Mouse (Mus musculus): ENCODE measurements around the gene Exoc3l4.
A peak's percentile ranks its signal among the peaks of the same experiment; 100 is the strongest.

Gene Exoc3l4

GRCm38 (mm10) chr12:111434164-111434744 lies 17.4 kb downstream of the Exoc3l4 start:
- DNase-seq (ENCODE audit: low read depth, low spot score): peak; percentile 42

GRCm38 (mm10) chr12:111434745-111435327 lies 18.0 kb downstream of the Exoc3l4 start:
- DNase-seq (ENCODE audit: low read depth, low spot score): no peak

GRCm38 (mm10) chr12:111436170-111436569 lies 19.4 kb downstream of the Exoc3l4 start:
- no peak for DNase-seq (ENCODE audit: low read depth, low spot score)

- no peak for DNase-seq (ENCODE audit: low read depth, low spot score)
These were observed 19.8 kb downstream of the Exoc3l4 start for GRCm38 (mm10) chr12:111436640-111437039.

GRCm38 (mm10) chr12:111437222-111437900 lies 20.5 kb downstream of the Exoc3l4 start:
- DNase-seq (ENCODE audit: low read depth, low spot score): no peak

- DNase-seq (ENCODE audit: low read depth, low spot score): no peak
These were observed 22.0 kb downstream of the Exoc3l4 start for GRCm38 (mm10) chr12:111438850-111439249.

- DNase-seq (ENCODE audit: low read depth, low spot score): no peak
These were observed 24.0 kb downstream of the Exoc3l4 start for GRCm38 (mm10) chr12:111440701-111441373.

GRCm38 (mm10) chr12:111441523-111441922 lies 24.7 kb downstream of the Exoc3l4 start:
- peak; percentile 49 for DNase-seq (ENCODE audit: low read depth, low spot score)

GRCm38 (mm10) chr12:111442309-111443010 lies 25.6 kb downstream of the Exoc3l4 start, which contains the start of gene Tnfaip2:
Gene Tnfaip2, plus strand, starts transcription at chr12:111442469.
- DNase-seq (ENCODE audit: low read depth, low spot score): peak; percentile 75

GRCm38 (mm10) chr12:111443011-111443870 lies 26.4 kb downstream of the Exoc3l4 start:
- DNase-seq (ENCODE audit: low read depth, low spot score): no peak

- no peak for DNase-seq (ENCODE audit: low read depth, low spot score)
These were observed 27.4 kb downstream of the Exoc3l4 start for GRCm38 (mm10) chr12:111443921-111444831.

- DNase-seq (ENCODE audit: low read depth, low spot score): peak; percentile 46
These were observed 28.5 kb downstream of the Exoc3l4 start for GRCm38 (mm10) chr12:111445161-111445889.

- DNase-seq (ENCODE audit: low read depth, low spot score): peak; percentile 49
These were observed 29.2 kb downstream of the Exoc3l4 start for GRCm38 (mm10) chr12:111445890-111446613.

GRCm38 (mm10) chr12:111446745-111447144 lies 29.9 kb downstream of the Exoc3l4 start:
- no peak for DNase-seq (ENCODE audit: low read depth, low spot score)

GRCm38 (mm10) chr12:111447350-111447749 lies 30.5 kb downstream of the Exoc3l4 start:
- no peak for DNase-seq (ENCODE audit: low read depth, low spot score)

- no peak for DNase-seq (ENCODE audit: low read depth, low spot score)
These were observed 31.3 kb downstream of the Exoc3l4 start for GRCm38 (mm10) chr12:111447898-111448760.

Data from ZHBTc4 (cell line).